Mouse (Mus musculus): ENCODE data around the gene Cstf3.
A peak's percentile ranks its signal among the peaks of the same experiment; 100 is the strongest.
"Not testable (repeated sequence)": the region's sequence is repeated elsewhere in the genome, so short reads cannot be mapped to it uniquely, and the experiment has no call there.

The Cstf3 gene

GRCm38 (mm10) chr2:104590068-104590828 is at the start of gene Cstf3:
Gene Cstf3, plus strand, starts transcription at chr2:104590523.
- peak; percentile 100 for DNase-seq

GRCm38 (mm10) chr2:104556711-104557110 is 33.6 kb upstream of the Cstf3 start:
- DNase-seq = not testable (repeated sequence)

- DNase-seq = no peak
Observed at GRCm38 (mm10) chr2:104557722-104558121, 32.6 kb upstream of the Cstf3 start.

GRCm38 (mm10) chr2:104558326-104558725 is 32.0 kb upstream of the Cstf3 start:
- peak; percentile 19 for DNase-seq

GRCm38 (mm10) chr2:104558938-104559337 is 31.4 kb upstream of the Cstf3 start:
- DNase-seq = no peak

- no peak for DNase-seq
Observed at GRCm38 (mm10) chr2:104559591-104560380, 30.5 kb upstream of the Cstf3 start.

GRCm38 (mm10) chr2:104561386-104561785 is 28.9 kb upstream of the Cstf3 start:
- DNase-seq = no peak

GRCm38 (mm10) chr2:104561986-104562532 is 28.3 kb upstream of the Cstf3 start:
- DNase-seq = no peak

- DNase-seq = no peak
Observed at GRCm38 (mm10) chr2:104572066-104572465, 18.3 kb upstream of the Cstf3 start.

GRCm38 (mm10) chr2:104576216-104576615 is 14.1 kb upstream of the Cstf3 start:
- no peak for DNase-seq

- peak; percentile 41 for DNase-seq
Observed at GRCm38 (mm10) chr2:104578021-104578420, 12.3 kb upstream of the Cstf3 start.

- peak; percentile 81 for DNase-seq
Observed at GRCm38 (mm10) chr2:104578836-104579604, 11.3 kb upstream of the Cstf3 start.

GRCm38 (mm10) chr2:104579784-104580446 is 10.4 kb upstream of the Cstf3 start:
- peak; percentile 83 for DNase-seq

GRCm38 (mm10) chr2:104581281-104581879 is 8.9 kb upstream of the Cstf3 start:
- peak; percentile 81 for DNase-seq

GRCm38 (mm10) chr2:104583032-104583431 is 7.3 kb upstream of the Cstf3 start:
- DNase-seq = no peak

- peak; percentile 39 for DNase-seq
Observed at GRCm38 (mm10) chr2:104584226-104584625, 6.1 kb upstream of the Cstf3 start.

- DNase-seq = no peak
Observed at GRCm38 (mm10) chr2:104585645-104586044, 4.7 kb upstream of the Cstf3 start.

GRCm38 (mm10) chr2:104588552-104588951 is 1.8 kb upstream of the Cstf3 start:
- no peak for DNase-seq

- no peak for DNase-seq
Observed at GRCm38 (mm10) chr2:104590829-104591117, 450 bp downstream of the Cstf3 start.

GRCm38 (mm10) chr2:104591141-104591540 is 818 bp downstream of the Cstf3 start:
- no peak for DNase-seq

- DNase-seq = no peak
Observed at GRCm38 (mm10) chr2:104595063-104595462, 4.7 kb downstream of the Cstf3 start.

GRCm38 (mm10) chr2:104603431-104603830 is 13.1 kb downstream of the Cstf3 start:
- DNase-seq = no peak
